In genomic region chr15:95931013-95931775, GRCm38 (mm10) we compare ENCODE assay signal across 8 mouse cellular contexts.
DNase-seq lines count a peak whose midpoint lies in the region; TF ChIP-seq lines count a peak whose summit lies in the region.
"Had no signal": no experiment of that assay in that cellular context is flagged by ENCODE, and none has a peak within 500 bp of the region (broad histone marks: within the 10 kb centered on the region; RNA-seq: fewer than 3 reads in every experiment).

No protein-coding gene starts in this region.

- DNase-seq in lung, adult 18-20 months: peak; percentile 37 to 40
- no peak for DNase-seq in lung, adult 2 months
- DNase-seq in heart, adult 8-10 months (ENCODE audit: low spot score): peak; percentile 42
- peak; percentile 41 for DNase-seq in layer of hippocampus, adult 9-10 months (ENCODE audit: low spot score)
- DNase-seq in right cerebral cortex, postnatal 25 days: peak; percentile 51
- no peak for DNase-seq in urinary bladder, postnatal 14 days (ENCODE audit: low spot score)
- no peak for DNase-seq in spleen, postnatal 4 days (ENCODE audit: low spot score in 2 of 2)

- H3K4me3 ChIP-seq in lung, adult 2 months (replicated peaks; ENCODE audit: extremely low read depth, low read depth, low read length): no peak overlapping the region
- H3K4me3 ChIP-seq: limb, embryonic 12.5 days had no signal

- WGBS in lung, adult 2 months: 57% methylated on average over 16 of the region's 16 CpGs

- no peak for TF ChIP-seq CTCF in lung, adult 2 months (IDR thresholded peaks at IDR 0.05; ENCODE audit: insufficient read depth, low read length)

- H3K4me1 ChIP-seq in lung, adult 2 months (ENCODE audit: control insufficient read depth, insufficient read depth, low read length): peaks cover 4% of the 10 kb centered on the region

- no peak for TF ChIP-seq POLR2A in lung, adult 2 months (IDR thresholded peaks at IDR 0.05; ENCODE audit: borderline replicate concordance, extremely low read depth, low read depth, low read length)

Comparison
In these comparisons a context has a peak if more than half of its experiments do, and no peak if none do; other contexts are left out.
1. DNase-seq: peak in lung, adult 18-20 months (2 of 2), heart, adult 8-10 months (single experiment), layer of hippocampus, adult 9-10 months (single experiment) and right cerebral cortex, postnatal 25 days (single experiment); none in lung, adult 2 months (single experiment), urinary bladder, postnatal 14 days (single experiment) and spleen, postnatal 4 days (0 of 2).